Mouse (Mus musculus) liver, embryonic 16.5 days (tissue): ENCODE data around the gene Epo. TPM values are rescaled to one million over a fixed set of nuclear protein-coding genes. Genes with fewer than 3 reads are reported as not detected.

Experiments
- ATAC-seq: fragments of 200-750 bp; cut with Nextera tagmentation; 2 replicates; pipeline ENCODE4 v1.8.0; 2017; ENCODE audit warnings: low read depth, mild to moderate bottlenecking, moderate number of reproducible peaks, moderate library complexity
- H3K27ac ChIP-seq: fragments of 300-500 bp; sonication (generic); 2 replicates; pipeline ENCODE4 v1.5.1; 2014; ENCODE audit warnings: mild to moderate bottlenecking, low read length
- H3K27me3 ChIP-seq: fragments of 300-500 bp; sonication (generic); 2 replicates; pipeline ENCODE4 v1.6.1; 2014; ENCODE audit warnings: low read depth, low read length, mixed read lengths; ENCODE audit not compliant: control insufficient read depth, insufficient read depth
- H3K36me3 ChIP-seq: fragments of 300-500 bp; sonication (generic); 2 replicates; pipeline ENCODE4 v1.6.1; 2014; ENCODE audit warnings: mild to moderate bottlenecking; ENCODE audit not compliant: control insufficient read depth, insufficient read depth
- H3K4me1 ChIP-seq: fragments of 300-500 bp; sonication (generic); 2 replicates; pipeline ENCODE4 v1.6.1; 2014; ENCODE audit warnings: low read depth, low read length, mixed read lengths; ENCODE audit not compliant: control insufficient read depth
- H3K4me2 ChIP-seq: fragments of 300-500 bp; sonication (generic); 2 replicates; pipeline ENCODE4 v1.6.1; 2014; ENCODE audit warnings: low read depth, low read length, mixed read lengths
- H3K4me3 ChIP-seq: fragments of 300-500 bp; sonication (generic); 2 replicates; pipeline ENCODE4 v1.5.1; 2014; ENCODE audit warnings: low read depth, mild to moderate bottlenecking, low read length
- H3K9ac ChIP-seq: fragments of 300-500 bp; sonication (generic); 2 replicates; pipeline ENCODE4 v1.6.1; 2014; ENCODE audit warnings: low read depth, low read length
- H3K9me3 ChIP-seq: fragments of 300-500 bp; sonication (generic); replicated peaks from 2 replicates; pipeline ENCODE4 v1.6.1; 2016; ENCODE audit warnings: low read length; ENCODE audit not compliant: control insufficient read depth
- WGBS: fragments of 180-500 bp; shearing (Covaris S2); extraction: QIAGEN DNeasy Blood & Tissue Kit; methylation state at CpG from one replicate; pipeline ENCODE4 v1.1.7; 2014; ENCODE audit not compliant: insufficient replicate concordance; 5-methylcytosine and 5-hydroxymethylcytosine counted together
- polyA plus RNA-seq: library from polyadenylated mRNA; unstranded; fragments of >200 nt; fragmentation: Nextera tagmentation; extraction: Ambion mirVana; gene quantifications from 2 replicates; pipeline ENCODE4 v1.2.1, GENCODE M21; 2015

Gene Epo
- polyA plus RNA-seq, 1 experiment from 2014 or later: 0.81 TPM

DNA sequence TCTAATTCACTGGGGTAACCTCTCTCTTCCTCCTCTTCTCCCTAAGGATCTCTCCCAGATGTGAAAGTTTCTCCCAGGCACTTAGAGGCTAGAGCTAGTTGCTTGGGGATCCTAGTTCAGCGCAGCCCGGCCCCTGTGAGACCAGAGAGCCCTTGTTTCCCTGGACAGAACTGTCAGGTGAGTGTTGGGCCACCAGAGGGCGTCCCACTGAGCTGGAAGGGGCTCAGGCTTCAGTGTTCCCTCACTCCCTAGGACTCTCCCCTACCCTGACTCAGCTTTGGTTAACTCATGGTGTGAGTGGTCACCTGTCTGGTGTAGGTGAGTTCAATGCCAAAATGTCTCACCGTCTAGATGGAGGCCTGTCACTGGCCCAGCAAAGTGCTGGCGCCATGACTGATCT is 14.6 kb downstream of the Epo start, which contains the start of gene Gigyf1:
Gigyf1 (plus strand) TSS at position 113 of the 400 bp plus-strand sequence.
- WGBS: 76% methylated on average over 5 of the region's 5 CpGs
- H3K4me2 ChIP-seq: no peak within 1 kb of the TSS
- H3K9ac ChIP-seq: no peak within 1 kb of the TSS
- peaks cover 41% of the 10 kb centered on the region for H3K36me3 ChIP-seq
- no peaks in the 10 kb centered on the region for H3K9me3 ChIP-seq
- H3K27me3 ChIP-seq: no peaks in the 10 kb centered on the region
- peaks cover 4% of the 10 kb centered on the region; the same call in 1 of the 2 replicates for H3K4me1 ChIP-seq
- ATAC-seq: no peak
- no peak within 1 kb of the TSS for H3K27ac ChIP-seq
- H3K4me3 ChIP-seq: no peak within 1 kb of the TSS

DNA sequence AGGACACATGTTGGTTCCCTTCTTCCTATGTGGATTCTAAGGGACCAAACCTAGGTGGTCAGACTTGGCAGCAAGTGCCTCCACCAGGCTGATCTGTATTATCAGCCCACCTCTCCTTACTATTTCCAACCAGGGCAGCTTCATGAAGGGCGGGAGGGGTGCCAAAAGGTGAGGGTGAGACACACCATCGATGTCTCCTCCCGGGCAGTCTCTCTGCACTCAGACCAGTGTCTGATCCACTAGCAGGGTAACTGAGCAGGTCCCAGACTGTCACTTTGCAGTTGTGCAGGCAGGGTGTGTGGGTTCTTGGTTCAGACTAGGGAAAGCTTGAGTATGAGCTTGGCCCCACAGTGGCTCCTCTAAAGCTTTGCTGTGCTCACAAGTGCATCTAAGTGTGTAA is 18.2 kb downstream of the Epo start:
- Histone ChIP-seq H3K27ac (no peak overlapping the region), H3K27me3 (no peaks in the 10 kb centered on the region), H3K4me1 (peaks cover 29% of the 10 kb centered on the region), H3K4me2 (no peak overlapping the region), H3K36me3 (peaks cover 8% of the 10 kb centered on the region), H3K9me3 (no peaks in the 10 kb centered on the region), H3K4me3 (no peak overlapping the region), H3K9ac (no peak overlapping the region)
- no peak for ATAC-seq
- WGBS: 81% methylated on average over 3 of the region's 3 CpGs

DNA sequence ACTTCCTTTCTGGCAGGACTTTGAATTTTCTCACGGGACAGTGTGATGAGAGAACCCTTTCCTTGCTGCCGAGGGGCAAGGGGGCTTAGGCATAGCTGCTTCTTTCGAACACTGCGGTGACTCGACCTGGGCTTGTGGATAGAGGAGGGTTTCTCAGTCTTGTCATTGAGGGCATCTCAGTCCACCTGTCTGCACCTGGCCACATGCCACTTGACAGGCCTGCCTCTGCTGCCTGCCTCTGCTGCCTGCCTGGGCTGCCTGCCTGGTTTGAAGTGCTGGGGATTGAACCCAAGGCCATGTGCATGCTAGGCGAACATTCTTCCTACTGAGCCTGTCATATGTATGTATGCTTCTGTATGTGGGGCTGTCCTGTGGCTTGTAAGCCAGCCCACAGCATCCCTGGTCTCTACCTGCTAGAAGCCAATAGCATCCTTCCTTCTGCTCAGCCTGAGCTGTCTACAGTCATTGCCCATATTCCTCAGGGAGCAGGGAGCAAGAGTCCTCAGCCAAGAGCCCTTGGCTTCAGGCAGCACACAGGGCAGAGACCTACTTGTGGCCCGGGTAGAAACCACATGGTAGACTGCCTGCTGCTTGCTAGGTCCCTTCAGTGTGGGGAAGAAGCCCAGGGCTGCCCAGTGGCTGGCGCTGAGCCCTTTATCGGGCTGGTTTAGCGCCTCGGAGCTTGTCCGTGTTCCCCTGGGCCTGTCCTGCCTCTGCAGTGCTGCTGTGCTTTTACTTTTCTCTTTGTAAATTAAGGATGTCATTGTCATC is 18.9 kb downstream of the Epo start:
- H3K4me1 ChIP-seq: peaks cover 32% of the 10 kb centered on the region

DNA sequence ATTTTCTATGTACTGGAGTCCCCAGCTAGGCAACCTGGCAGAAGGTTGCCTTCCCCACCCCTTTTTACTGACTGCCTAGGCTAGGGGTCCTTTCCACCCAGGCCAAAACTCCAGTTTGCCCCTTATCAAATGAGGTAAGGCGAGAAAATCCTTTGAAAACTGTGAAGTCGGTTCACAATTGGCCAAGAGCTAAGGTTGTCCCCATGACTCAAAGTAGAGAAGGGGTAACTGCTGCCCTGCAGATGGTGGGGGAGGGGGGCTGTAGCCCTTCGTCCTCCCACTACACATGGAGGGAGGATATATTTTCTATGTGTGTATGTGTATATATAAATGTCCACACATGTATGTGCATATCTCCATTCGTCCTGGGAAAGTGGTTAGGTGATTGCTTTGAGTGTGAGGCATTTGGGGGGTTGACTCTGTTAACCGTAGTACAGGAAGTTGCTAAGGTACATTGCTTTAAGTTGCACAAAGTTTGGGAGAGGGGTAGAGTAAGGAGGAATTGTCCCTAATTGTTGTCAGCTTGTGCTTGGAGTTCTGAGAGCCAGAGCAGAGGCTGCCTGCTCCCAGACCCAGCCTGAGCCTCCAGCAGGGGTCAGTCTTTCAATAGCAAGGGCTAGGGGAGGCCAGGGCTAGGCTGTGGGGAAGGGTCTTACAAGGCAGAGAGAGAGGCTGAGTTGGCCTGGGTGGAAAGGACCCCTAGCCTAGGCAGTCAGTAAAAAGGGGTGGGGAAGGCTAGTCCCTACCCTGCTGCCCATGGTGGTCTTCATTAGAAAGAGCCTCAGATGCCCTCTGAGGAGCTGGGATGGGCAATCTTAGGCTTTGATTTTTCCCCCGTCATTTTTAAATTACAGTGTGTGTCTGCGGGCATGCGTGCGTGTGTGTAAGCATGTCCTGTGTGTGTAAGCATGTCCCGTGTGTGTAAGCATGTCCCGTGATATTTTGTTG is 19.9 kb downstream of the Epo start:
- H3K4me2 ChIP-seq: no peak overlapping the region
- H3K27me3 ChIP-seq: no peaks in the 10 kb centered on the region
- H3K4me3 ChIP-seq: no peak overlapping the region
- no peaks in the 10 kb centered on the region for H3K9me3 ChIP-seq
- peaks cover 32% of the 10 kb centered on the region for H3K4me1 ChIP-seq
- no peak overlapping the region for H3K9ac ChIP-seq
- no peak for ATAC-seq
- no peaks in the 10 kb centered on the region for H3K36me3 ChIP-seq
- WGBS: 74% methylated on average over 11 of the region's 11 CpGs
- no peak overlapping the region for H3K27ac ChIP-seq

More for the DNA sequence above, 18.9 kb downstream of the Epo start:
- Histone ChIP-seq H3K4me2 (no peak overlapping the region), H3K4me3 (no peak overlapping the region), H3K27ac (no peak overlapping the region), H3K27me3 (no peaks in the 10 kb centered on the region), H3K9me3 (no peaks in the 10 kb centered on the region), H3K9ac (no peak overlapping the region), H3K36me3 (peaks cover under 1% of the 10 kb centered on the region; the same call in 1 of the 2 replicates)
- no peak for ATAC-seq
- WGBS: 77% methylated on average over 12 of the region's 12 CpGs

DNA sequence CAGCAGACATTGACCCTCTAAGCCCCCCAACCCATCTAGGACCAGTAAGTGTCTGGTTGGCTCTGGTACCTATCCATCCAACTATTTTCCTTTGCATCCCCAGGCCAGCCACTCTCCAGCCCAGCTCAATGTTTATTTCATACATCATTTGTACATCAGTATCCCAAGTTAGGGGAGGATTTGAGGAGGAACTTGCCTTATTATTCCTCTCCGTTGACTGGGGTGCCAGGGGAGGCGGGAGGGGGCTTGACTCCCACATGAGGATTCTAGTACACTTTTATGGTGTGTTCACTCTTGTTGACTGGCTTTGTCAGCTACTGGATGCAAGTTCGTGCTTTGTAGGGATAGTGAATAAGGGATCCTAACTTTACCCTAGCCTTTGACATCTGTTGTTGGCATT is 21.3 kb downstream of the Epo start:
- Histone ChIP-seq H3K9me3 (no peaks in the 10 kb centered on the region), H3K4me3 (peak overlapping the region; percentile 90), H3K4me1 (peaks cover 32% of the 10 kb centered on the region), H3K9ac (peak overlapping the region; percentile 93; the same call in 1 of the 2 replicates), H3K27me3 (no peaks in the 10 kb centered on the region), H3K4me2 (peak overlapping the region; percentile 89), H3K36me3 (no peaks in the 10 kb centered on the region), H3K27ac (no peak overlapping the region)
- WGBS: 77% methylated on average over 3 of the region's 3 CpGs
- ATAC-seq: no peak

DNA sequence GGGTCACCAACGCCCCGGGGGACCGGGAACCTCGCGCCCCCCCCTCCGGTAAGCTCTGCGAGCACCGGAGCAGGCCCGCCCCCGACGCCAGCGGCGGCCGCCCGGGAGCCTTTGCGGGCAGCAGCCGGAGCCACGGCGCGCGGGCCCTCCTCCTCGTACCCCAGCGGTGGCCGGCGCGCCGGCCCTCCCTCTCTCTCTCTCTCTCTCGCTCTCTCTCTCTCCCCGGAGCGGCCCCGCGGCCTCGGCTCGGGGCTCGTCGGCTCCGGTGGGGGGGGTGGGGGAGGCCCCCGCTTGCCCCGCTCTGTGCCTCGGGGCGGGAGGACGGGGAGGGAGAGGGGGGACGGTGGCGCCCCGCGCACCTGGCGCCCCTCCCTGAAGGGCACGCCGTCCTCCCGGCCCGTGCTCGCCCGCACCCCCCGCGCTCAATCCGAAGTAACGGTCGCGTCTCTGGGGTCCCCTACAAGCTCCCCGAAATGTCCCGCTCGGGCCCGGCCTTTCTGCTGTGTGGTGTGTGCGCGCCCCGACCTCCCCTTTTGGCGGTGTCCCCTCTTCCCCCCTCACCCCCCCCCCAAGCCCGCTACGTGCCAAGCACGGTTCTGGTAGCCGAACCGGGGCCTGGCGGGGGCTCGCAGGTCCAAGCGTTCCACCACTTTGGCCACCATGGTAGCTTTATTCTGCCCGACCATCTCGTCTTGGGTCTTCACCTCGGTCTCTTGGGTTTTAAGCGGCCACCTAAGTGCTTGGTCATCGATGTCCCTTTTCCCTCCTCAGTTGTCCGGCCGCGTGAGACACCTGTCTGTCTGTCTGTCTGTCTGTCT is 22.3 kb downstream of the Epo start:
- peak overlapping the region; percentile 67 for H3K27ac ChIP-seq
- H3K9me3 ChIP-seq: no peaks in the 10 kb centered on the region
- ATAC-seq: peak; percentile 68
- H3K4me2 ChIP-seq: peak overlapping the region; percentile 89
- H3K4me3 ChIP-seq: peak overlapping the region; percentile 90
- no peaks in the 10 kb centered on the region for H3K27me3 ChIP-seq
- WGBS: under 1% methylated on average over 39 of the region's 83 CpGs
- H3K4me1 ChIP-seq: peaks cover 29% of the 10 kb centered on the region
- H3K36me3 ChIP-seq: no peaks in the 10 kb centered on the region
- H3K9ac ChIP-seq: peak overlapping the region; percentile 93

DNA sequence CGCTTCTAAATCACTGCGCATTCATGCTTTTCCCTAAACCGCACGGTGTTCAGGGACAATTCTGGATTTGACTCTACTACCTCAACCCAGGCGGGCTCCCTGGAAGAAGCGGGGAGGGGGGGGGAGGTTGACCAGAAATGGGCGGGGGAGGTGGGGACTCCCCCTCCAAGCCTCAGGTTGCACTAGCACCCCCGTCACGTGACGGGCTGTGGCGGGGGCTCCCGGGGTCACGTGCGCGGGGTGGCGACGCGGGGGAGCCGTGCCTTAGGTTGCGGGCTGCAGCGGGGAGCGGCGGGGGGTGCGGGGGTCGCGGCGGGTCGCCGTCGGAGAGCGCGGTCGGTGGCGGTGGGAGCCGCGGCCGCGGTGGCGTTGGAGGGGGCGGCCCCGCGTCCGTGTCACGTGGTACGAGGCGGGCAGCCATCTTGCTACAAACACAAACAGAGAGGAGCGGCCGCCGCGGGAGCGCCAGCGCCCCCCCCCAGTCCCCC is 23.0 kb downstream of the Epo start:
- H3K4me2 ChIP-seq: peak overlapping the region; percentile 89
- ATAC-seq: peak; percentile 75
- peak overlapping the region; percentile 93 for H3K9ac ChIP-seq
- no peaks in the 10 kb centered on the region for H3K27me3 ChIP-seq
- peaks cover 29% of the 10 kb centered on the region for H3K4me1 ChIP-seq
- H3K4me3 ChIP-seq: peak overlapping the region; percentile 90
- H3K9me3 ChIP-seq: no peaks in the 10 kb centered on the region
- peak overlapping the region; percentile 67 for H3K27ac ChIP-seq
- WGBS: 3% methylated on average over 47 of the region's 52 CpGs
- no peaks in the 10 kb centered on the region for H3K36me3 ChIP-seq

DNA sequence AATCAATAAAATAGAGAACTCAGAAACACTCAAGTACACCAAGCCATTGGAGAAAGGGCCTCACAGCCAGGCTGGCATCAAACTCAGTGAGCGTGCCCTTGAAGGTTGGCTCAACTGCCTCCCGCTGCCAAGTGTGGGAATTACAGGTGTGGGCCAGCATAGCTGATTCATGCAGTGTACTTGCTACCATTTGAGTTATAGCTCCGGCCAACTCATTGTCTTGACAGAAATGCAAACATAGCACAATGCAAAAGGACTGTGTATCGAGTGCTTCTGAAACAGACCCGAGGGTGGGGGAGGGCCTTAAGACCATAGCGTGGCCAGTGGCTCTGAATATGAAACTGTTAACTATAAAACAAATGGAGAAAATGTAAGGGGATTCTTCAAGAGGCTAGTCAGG is 29.0 kb downstream of the Epo start:
- Histone ChIP-seq H3K27me3 (no peaks in the 10 kb centered on the region), H3K4me2 (no peak overlapping the region), H3K36me3 (no peaks in the 10 kb centered on the region), H3K4me1 (peaks cover 18% of the 10 kb centered on the region), H3K9me3 (no peaks in the 10 kb centered on the region), H3K4me3 (no peak overlapping the region), H3K27ac (no peak overlapping the region), H3K9ac (no peak overlapping the region)
- ATAC-seq: no peak
- WGBS: 67% methylated on average over 6 of the region's 6 CpGs
